15 mouse cellular contexts compared by ENCODE assay signal in the genomic region with DNA sequence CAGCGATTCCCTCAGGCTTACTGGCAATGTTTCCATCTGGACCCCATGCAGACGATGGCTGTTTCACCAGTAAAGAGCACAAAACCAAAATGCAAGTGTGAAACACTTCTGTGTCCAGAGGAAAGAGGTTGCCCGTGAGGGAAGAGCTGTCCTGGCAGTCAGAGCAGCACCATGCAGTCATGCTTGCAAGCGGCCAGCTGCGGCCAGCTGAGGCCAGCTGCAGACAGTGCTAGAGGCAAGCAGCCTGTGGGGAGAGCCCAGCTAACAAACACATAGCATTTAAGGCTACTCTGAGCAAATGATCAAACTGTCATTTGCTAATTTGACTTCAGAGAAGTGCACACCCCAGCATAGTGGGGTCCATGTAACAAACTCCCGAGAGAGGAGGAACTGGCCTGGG.
DNase-seq lines count a peak whose midpoint lies in the region.
"Had no signal": no experiment of that assay in that cellular context is flagged by ENCODE, and none has a peak within 500 bp of the region (broad histone marks: within the 10 kb centered on the region; RNA-seq: fewer than 3 reads in every experiment).

No protein-coding gene starts in this region.

- intact Hi-C loops in gastrocnemius, postnatal 36 days (cut with DNase I): loop anchor here (5.0 kb wide), 1 partner anchor 427 kb away; no protein-coding TSS in a partner anchor
- intact Hi-C loops in heart, postnatal 36 days (cut with DNase I): loop anchor here (10.0 kb wide), 1 partner anchor 391 kb away; no protein-coding TSS in a partner anchor

- peak; percentile 6 for DNase-seq in gastrocnemius, postnatal 10 days
- no peak for DNase-seq in gastrocnemius, postnatal 36 days
- peak; percentile 26 for DNase-seq in kidney, postnatal 14 days
- no peak for DNase-seq in kidney, adult 9 months
- DNase-seq in heart, postnatal 36 days: peak; percentile 4 to 22
- DNase-seq in lung, postnatal 4 days: peak; percentile 20 to 75
- DNase-seq in testis, postnatal 10 days (ENCODE audit: low spot score): no peak
- no peak for DNase-seq in adrenal gland, adult 2 months
- DNase-seq: adrenal gland, postnatal 14 days; cerebellum, adult 11 months; cerebellum, postnatal 10 days; kidney, adult 18-20 months; retina, postnatal 1 day; right cerebral cortex, postnatal 4 days; thymus, postnatal 14 days had no signal

Comparison
In these comparisons a context has a peak if more than half of its experiments do, and no peak if none do; other contexts are left out.
1. DNase-seq: peak in gastrocnemius, postnatal 10 days (single experiment), kidney, postnatal 14 days (single experiment), heart, postnatal 36 days (2 of 2) and lung, postnatal 4 days (2 of 2); none in gastrocnemius, postnatal 36 days (0 of 2), kidney, adult 9 months (single experiment), testis, postnatal 10 days (single experiment) and adrenal gland, adult 2 months (single experiment).